Comparison of ENCODE assay signal across 9 mouse cellular contexts in genomic region chr10:17575448-17576332, GRCm38 (mm10).
DNase-seq lines count a peak whose midpoint lies in the region; ATAC-seq and TF ChIP-seq lines count a peak whose summit lies in the region.
"Had no signal": no experiment of that assay in that cellular context is flagged by ENCODE, and none has a peak within 500 bp of the region (broad histone marks: within the 10 kb centered on the region; RNA-seq: fewer than 3 reads in every experiment).

No protein-coding gene starts in this region.

- H3K4me3 ChIP-seq in midbrain, embryonic 12.5 days, result no peak overlapping the region
- H3K4me3 ChIP-seq in midbrain, embryonic 16.5 days (ENCODE audit: low read depth, low read length), result no peak overlapping the region
- H3K4me3 ChIP-seq in liver, adult 2 months (ENCODE audit: insufficient read depth, low read depth, low read length), result no peak overlapping the region
- H3K4me3 ChIP-seq in stomach, postnatal 0 days (ENCODE audit: low read depth, low read length), result no peak overlapping the region
- H3K4me3 ChIP-seq: neural tube, embryonic 12.5 days had no signal

- no peak for TF ChIP-seq POLR2A in liver, adult 2 months (IDR thresholded peaks at IDR 0.05; ENCODE audit: extremely low read depth, insufficient read depth, low read length)

- no peaks in the 10 kb centered on the region for H3K79me2 ChIP-seq in liver, adult 2 months (ENCODE audit: control insufficient read depth, insufficient read depth, low read length)

- TF ChIP-seq CTCF in liver, adult 2 months (IDR thresholded peaks at IDR 0.05; ENCODE audit: low read depth, low read length), result no peak
- TF ChIP-seq CTCF in stomach, postnatal 0 days (IDR thresholded peaks at IDR 0.05; ENCODE audit: low read depth), result no peak

- H3K4me1 ChIP-seq in midbrain, embryonic 12.5 days, result peaks cover 10% of the 10 kb centered on the region
- H3K4me1 ChIP-seq in midbrain, embryonic 16.5 days (ENCODE audit: control insufficient read depth, insufficient read depth, low read length), result no peaks in the 10 kb centered on the region; the same call in 1 of the 2 replicates
- no peaks in the 10 kb centered on the region for H3K4me1 ChIP-seq in liver, adult 2 months (ENCODE audit: control insufficient read depth, insufficient read depth, low read length)
- H3K4me1 ChIP-seq in stomach, postnatal 0 days (replicated peaks; ENCODE audit: control insufficient read depth, insufficient read depth), result peaks cover 2% of the 10 kb centered on the region; the same call in 1 of the 2 replicates
- H3K4me1 ChIP-seq: neural tube, embryonic 12.5 days had no signal

- WGBS in midbrain, embryonic 12.5 days, result 40% methylated on average over 10 of the region's 10 CpGs
- 44% methylated on average over 10 of the region's 10 CpGs for WGBS in midbrain, embryonic 16.5 days
- 70% methylated on average over 10 of the region's 10 CpGs for WGBS in liver, adult 2 months
- 51% methylated on average over 10 of the region's 10 CpGs for WGBS in stomach, postnatal 0 days

- H3K27me3 ChIP-seq in midbrain, embryonic 12.5 days, result no peaks in the 10 kb centered on the region
- H3K27me3 ChIP-seq in midbrain, embryonic 16.5 days (ENCODE audit: control insufficient read depth, insufficient read depth, low read depth, low read length), result no peaks in the 10 kb centered on the region
- no peaks in the 10 kb centered on the region for H3K27me3 ChIP-seq in liver, adult 2 months (ENCODE audit: control insufficient read depth, insufficient read depth, low read length)
- H3K27me3 ChIP-seq in stomach, postnatal 0 days (ENCODE audit: control insufficient read depth, insufficient read depth, low read length), result no peaks in the 10 kb centered on the region
- H3K27me3 ChIP-seq: neural tube, embryonic 12.5 days had no signal

- no peak overlapping the region for H3K4me2 ChIP-seq in midbrain, embryonic 12.5 days (replicated peaks)
- no peak overlapping the region for H3K4me2 ChIP-seq in midbrain, embryonic 16.5 days (ENCODE audit: low read length)
- no peak overlapping the region for H3K4me2 ChIP-seq in stomach, postnatal 0 days (replicated peaks; ENCODE audit: low read depth)
- H3K4me2 ChIP-seq: neural tube, embryonic 12.5 days had no signal

- no peaks in the 10 kb centered on the region for H3K36me3 ChIP-seq in midbrain, embryonic 12.5 days
- H3K36me3 ChIP-seq in midbrain, embryonic 16.5 days (ENCODE audit: control insufficient read depth, insufficient read depth, low read length), result no peaks in the 10 kb centered on the region
- no peaks in the 10 kb centered on the region for H3K36me3 ChIP-seq in liver, adult 2 months (ENCODE audit: control insufficient read depth, insufficient read depth, low read length)
- no peaks in the 10 kb centered on the region for H3K36me3 ChIP-seq in stomach, postnatal 0 days (ENCODE audit: control insufficient read depth, insufficient read depth, low read length)
- H3K36me3 ChIP-seq: neural tube, embryonic 12.5 days had no signal

- no peak for TF ChIP-seq EP300 in stomach, postnatal 0 days (optimal IDR thresholded peaks at IDR 0.05)

- DNase-seq in embryo, embryonic 10 days (ENCODE audit: low spot score), result peak; percentile 43
- DNase-seq in embryo, embryonic 11 days, result no peak
- no peak for DNase-seq in liver, adult 2 months (ENCODE audit: extremely low read depth, low read depth, low spot score)
- DNase-seq in stomach, postnatal 0 days (ENCODE audit: low spot score), result no peak
- no peak for DNase-seq in adrenal gland, postnatal 4 days (ENCODE audit: low spot score in 2 of 2)
- DNase-seq in cerebellum, postnatal 4 days (ENCODE audit: low spot score in 2 of 2), result no peak

- H3K9ac ChIP-seq in midbrain, embryonic 12.5 days (replicated peaks), result no peak overlapping the region
- H3K9ac ChIP-seq in midbrain, embryonic 16.5 days (ENCODE audit: low read depth, low read length), result no peak overlapping the region
- no peak overlapping the region for H3K9ac ChIP-seq in liver, adult 2 months (ENCODE audit: low read depth, low read length)
- no peak overlapping the region for H3K9ac ChIP-seq in stomach, postnatal 0 days (ENCODE audit: low read length)
- H3K9ac ChIP-seq: neural tube, embryonic 12.5 days had no signal

- H3K9me3 ChIP-seq in midbrain, embryonic 12.5 days, result no peaks in the 10 kb centered on the region
- H3K9me3 ChIP-seq in midbrain, embryonic 16.5 days (replicated peaks; ENCODE audit: control insufficient read depth, low read length, poor library complexity, severe bottlenecking), result no peaks in the 10 kb centered on the region
- no peaks in the 10 kb centered on the region for H3K9me3 ChIP-seq in stomach, postnatal 0 days (ENCODE audit: control insufficient read depth, low read length)
- H3K9me3 ChIP-seq: neural tube, embryonic 12.5 days had no signal

- no peak overlapping the region for H3K27ac ChIP-seq in midbrain, embryonic 12.5 days (replicated peaks)
- H3K27ac ChIP-seq in midbrain, embryonic 16.5 days (ENCODE audit: low read length), result no peak overlapping the region
- H3K27ac ChIP-seq in liver, adult 2 months (replicated peaks; ENCODE audit: insufficient read depth, low read depth, low read length), result peak overlapping the region; percentile 13
- peak overlapping the region; percentile 67 for H3K27ac ChIP-seq in stomach, postnatal 0 days (replicated peaks)
- H3K27ac ChIP-seq: neural tube, embryonic 12.5 days had no signal

- 0 out of 2 replicates have a peak, but pooled peaks have one; percentile 54 for ATAC-seq in midbrain, embryonic 12.5 days (ENCODE audit: low FRiP score, low read depth)
- no peak for ATAC-seq in midbrain, embryonic 16.5 days
- peak; percentile 95 for ATAC-seq in stomach, postnatal 0 days (ENCODE audit: low FRiP score, low TSS enrichment)

Comparison
In these comparisons a context has a peak if more than half of its experiments do, and no peak if none do; other contexts are left out.
1. H3K27ac ChIP-seq: peak in liver, adult 2 months (single experiment) and stomach, postnatal 0 days (single experiment); none in midbrain, embryonic 12.5 days (single experiment) and midbrain, embryonic 16.5 days (single experiment).